Mouse (Mus musculus) liver, adult 10 weeks (tissue): Measurements from ENCODE around the gene Jak3. TPM values are rescaled to one million over a fixed set of nuclear protein-coding genes. Genes with fewer than 3 reads are reported as not detected.

ENCODE experiments used
- polyA plus RNA-seq: library from polyadenylated mRNA; stranded (reverse); fragments of 350-450 nt; fragmentation: Illumina TruSeq; extraction: RNeasy Lipid Tissue Mini Kit (QIAGEN cat#74804); gene quantifications from one replicate; pipeline ENCODE4 v1.2.3, GENCODE M21; 2014; ENCODE audit warnings: low read depth, low replicate concordance

Gene Jak3
- 0.11 TPM for polyA plus RNA-seq

GRCm38 (mm10) chr8:71676020-71676741 is at the start of gene Jak3:
Gene Jak3, plus strand, starts transcription at chr8:71676296.

GRCm38 (mm10) chr8:71671549-71671965 is 4.5 kb upstream of the Jak3 start, which contains the start of gene Unc13a:
Gene Unc13a, minus strand, starts transcription at chr8:71671757.

GRCm38 (mm10) chr8:71689028-71689427 is 12.9 kb downstream of the Jak3 start, which contains the start of gene Insl3:
Gene Insl3, plus strand, starts transcription at chr8:71689214.

GRCm38 (mm10) chr8:71701414-71702086 is 25.5 kb downstream of the Jak3 start, which contains the start of gene B3gnt3:
Gene B3gnt3, minus strand, starts transcription at chr8:71701789.

GRCm38 (mm10) chr8:71725122-71725924 is 49.2 kb downstream of the Jak3 start, which contains the start of gene Fcho1:
Gene Fcho1, minus strand, starts transcription at chr8:71725716.

Other genes with a start within 250 kb of the Jak3 start
- gene Abhd8, start 212.6 kb upstream of the Jak3 start, polyA plus RNA-seq: not detected
- gene Mrpl34, start 211.3 kb upstream of the Jak3 start, polyA plus RNA-seq: 5.9 TPM
- 1.1 TPM for gene Dda1, start 207.1 kb upstream of the Jak3 start, polyA plus RNA-seq
- gene Ano8, start 190.3 kb upstream of the Jak3 start, polyA plus RNA-seq: 0.45 TPM
- gene Gtpbp3, start 188.2 kb upstream of the Jak3 start, polyA plus RNA-seq: 0.64 TPM
- 3.6 TPM for gene Plvap, start 164.5 kb upstream of the Jak3 start, polyA plus RNA-seq
- gene Ccdc194, start 150.6 kb upstream of the Jak3 start, polyA plus RNA-seq: not detected
- 29.0 TPM for gene Bst2, start 138.8 kb upstream of the Jak3 start, polyA plus RNA-seq
- 3.5 TPM for gene Mvb12a, start 133.4 kb upstream of the Jak3 start, polyA plus RNA-seq
- gene Tmem221, start 117.4 kb upstream of the Jak3 start, polyA plus RNA-seq: not detected
- gene Nxnl1, start 109.7 kb upstream of the Jak3 start, polyA plus RNA-seq: not detected
- gene Slc27a1, start 107.4 kb upstream of the Jak3 start, polyA plus RNA-seq: 0.90 TPM
- 0.69 TPM for gene Pgls, start 84.1 kb upstream of the Jak3 start, polyA plus RNA-seq
- not detected for gene Fam129c, start 78.6 kb upstream of the Jak3 start, polyA plus RNA-seq
- gene Colgalt1, start 65.3 kb upstream of the Jak3 start, polyA plus RNA-seq: 29.0 TPM
- gene Unc13a, start 4.5 kb upstream of the Jak3 start, polyA plus RNA-seq: not detected
- not detected for gene Insl3, start 12.9 kb downstream of the Jak3 start, polyA plus RNA-seq
- 2.3 TPM for gene B3gnt3, start 25.5 kb downstream of the Jak3 start, polyA plus RNA-seq
- gene Fcho1, start 49.4 kb downstream of the Jak3 start, polyA plus RNA-seq: not detected
- gene Zfp709, start 205.7 kb downstream of the Jak3 start, polyA plus RNA-seq: 5.7 TPM
- gene Zfp882, start 232.3 kb downstream of the Jak3 start, polyA plus RNA-seq: 3.5 TPM
- 43.0 TPM for gene Zfp617, start 232.3 kb downstream of the Jak3 start, polyA plus RNA-seq